Mouse (Mus musculus): ENCODE measurements around the gene Sun2. TPM values are rescaled to one million over a fixed set of nuclear protein-coding genes. Genes with fewer than 3 reads are reported as not detected.

The Sun2 gene
- polyA plus RNA-seq, 1 experiment from 2014 or later = 9.9 TPM

- H3K4me3 ChIP-seq (replicated peaks; ENCODE audit: low read length) = no peak overlapping the region
- 80% methylated on average over 3 of the region's 3 CpGs for WGBS
- H3K27ac ChIP-seq (ENCODE audit: low read length) = no peak overlapping the region
- H3K4me2 ChIP-seq (ENCODE audit: low read length) = no peak overlapping the region
- peaks cover 26% of the 10 kb centered on the region for H3K4me1 ChIP-seq (replicated peaks; ENCODE audit: control insufficient read depth, insufficient read depth, low read length)
- no peak overlapping the region for H3K9ac ChIP-seq (replicated peaks; ENCODE audit: low read depth, low read length)
- H3K27me3 ChIP-seq (replicated peaks; ENCODE audit: control insufficient read depth, insufficient read depth, low read length) = no peaks in the 10 kb centered on the region
- H3K9me3 ChIP-seq (ENCODE audit: control insufficient read depth, low read length) = no peaks in the 10 kb centered on the region
- H3K36me3 ChIP-seq (ENCODE audit: control insufficient read depth, insufficient read depth) = peaks cover 3% of the 10 kb centered on the region; the same call in 1 of the 2 replicates
- no peak for ATAC-seq
These were observed 46.8 kb downstream of the Sun2 start for GRCm38 (mm10) chr15:79695516-79695915.

GRCm38 (mm10) chr15:79694512-79694911 lies 47.8 kb downstream of the Sun2 start:
- no peak for ATAC-seq
- Histone ChIP-seq H3K9me3 (ENCODE audit: control insufficient read depth, low read length) (no peaks in the 10 kb centered on the region), H3K4me3 (replicated peaks; ENCODE audit: low read length) (no peak overlapping the region), H3K9ac (replicated peaks; ENCODE audit: low read depth, low read length) (no peak overlapping the region), H3K36me3 (ENCODE audit: control insufficient read depth, insufficient read depth) (peaks cover 3% of the 10 kb centered on the region; the same call in 1 of the 2 replicates), H3K27ac (ENCODE audit: low read length) (no peak overlapping the region), H3K4me1 (replicated peaks; ENCODE audit: control insufficient read depth, insufficient read depth, low read length) (peaks cover 31% of the 10 kb centered on the region), H3K4me2 (ENCODE audit: low read length) (no peak overlapping the region), H3K27me3 (replicated peaks; ENCODE audit: control insufficient read depth, insufficient read depth, low read length) (no peaks in the 10 kb centered on the region)
- WGBS = 95% methylated on average over 4 of the region's 4 CpGs

GRCm38 (mm10) chr15:79693740-79694139 lies 48.6 kb downstream of the Sun2 start:
- Histone ChIP-seq H3K4me3 (replicated peaks; ENCODE audit: low read length) (no peak overlapping the region), H3K36me3 (ENCODE audit: control insufficient read depth, insufficient read depth) (peaks cover 3% of the 10 kb centered on the region; the same call in 1 of the 2 replicates), H3K27ac (ENCODE audit: low read length) (no peak overlapping the region), H3K4me1 (replicated peaks; ENCODE audit: control insufficient read depth, insufficient read depth, low read length) (peaks cover 31% of the 10 kb centered on the region), H3K4me2 (ENCODE audit: low read length) (no peak overlapping the region), H3K27me3 (replicated peaks; ENCODE audit: control insufficient read depth, insufficient read depth, low read length) (no peaks in the 10 kb centered on the region), H3K9me3 (ENCODE audit: control insufficient read depth, low read length) (no peaks in the 10 kb centered on the region), H3K9ac (replicated peaks; ENCODE audit: low read depth, low read length) (no peak overlapping the region)
- no peak for ATAC-seq
- 95% methylated on average over 11 of the region's 11 CpGs for WGBS

- no peak for ATAC-seq
- no peak overlapping the region for H3K4me3 ChIP-seq (replicated peaks; ENCODE audit: low read length)
- peak overlapping the region; percentile 73 for H3K4me2 ChIP-seq (ENCODE audit: low read length)
- H3K27me3 ChIP-seq (replicated peaks; ENCODE audit: control insufficient read depth, insufficient read depth, low read length) = no peaks in the 10 kb centered on the region
- H3K9me3 ChIP-seq (ENCODE audit: control insufficient read depth, low read length) = no peaks in the 10 kb centered on the region
- peaks cover 3% of the 10 kb centered on the region; the same call in 1 of the 2 replicates for H3K36me3 ChIP-seq (ENCODE audit: control insufficient read depth, insufficient read depth)
- WGBS = 69% methylated on average over 5 of the region's 5 CpGs
- H3K27ac ChIP-seq (ENCODE audit: low read length) = no peak overlapping the region
- peaks cover 28% of the 10 kb centered on the region for H3K4me1 ChIP-seq (replicated peaks; ENCODE audit: control insufficient read depth, insufficient read depth, low read length)
- H3K9ac ChIP-seq (replicated peaks; ENCODE audit: low read depth, low read length) = no peak overlapping the region
These were observed 50.0 kb downstream of the Sun2 start for GRCm38 (mm10) chr15:79692334-79692733.

- no peaks in the 10 kb centered on the region for H3K27me3 ChIP-seq (replicated peaks; ENCODE audit: control insufficient read depth, insufficient read depth, low read length)
- peaks cover 29% of the 10 kb centered on the region for H3K4me1 ChIP-seq (replicated peaks; ENCODE audit: control insufficient read depth, insufficient read depth, low read length)
- H3K4me3 ChIP-seq (replicated peaks; ENCODE audit: low read length) = peak overlapping the region; percentile 91
- H3K9ac ChIP-seq (replicated peaks; ENCODE audit: low read depth, low read length) = peak overlapping the region; percentile 87
- peak overlapping the region; percentile 84 for H3K27ac ChIP-seq (ENCODE audit: low read length)
- H3K9me3 ChIP-seq (ENCODE audit: control insufficient read depth, low read length) = no peaks in the 10 kb centered on the region
- peak; percentile 4 for ATAC-seq
- peaks cover 3% of the 10 kb centered on the region; the same call in 1 of the 2 replicates for H3K36me3 ChIP-seq (ENCODE audit: control insufficient read depth, insufficient read depth)
- WGBS = under 1% methylated on average over 51 of the region's 53 CpGs
- H3K4me2 ChIP-seq (ENCODE audit: low read length) = peak overlapping the region; percentile 73
These were observed 51.3 kb downstream of the Sun2 start for GRCm38 (mm10) chr15:79691023-79691508.

- H3K36me3 ChIP-seq (ENCODE audit: control insufficient read depth, insufficient read depth) = peaks cover 3% of the 10 kb centered on the region; the same call in 1 of the 2 replicates
- H3K4me1 ChIP-seq (replicated peaks; ENCODE audit: control insufficient read depth, insufficient read depth, low read length) = peaks cover 34% of the 10 kb centered on the region
- peak within 1 kb of the TSS; percentile 87 for H3K9ac ChIP-seq (replicated peaks; ENCODE audit: low read depth, low read length)
- peak; percentile 98 for ATAC-seq
- peak within 1 kb of the TSS; percentile 91 for H3K4me3 ChIP-seq (replicated peaks; ENCODE audit: low read length)
- 0% methylated on average over 45 of the region's 45 CpGs for WGBS
- H3K27me3 ChIP-seq (replicated peaks; ENCODE audit: control insufficient read depth, insufficient read depth, low read length) = no peaks in the 10 kb centered on the region
- H3K9me3 ChIP-seq (ENCODE audit: control insufficient read depth, low read length) = no peaks in the 10 kb centered on the region
- peak within 1 kb of the TSS; percentile 84 for H3K27ac ChIP-seq (ENCODE audit: low read length)
- peak within 1 kb of the TSS; percentile 75 for H3K4me2 ChIP-seq (ENCODE audit: low read length)
These were observed 51.8 kb downstream of the Sun2 start, which contains the start of gene Gtpbp1 for GRCm38 (mm10) chr15:79690426-79691022. Gene Gtpbp1, plus strand, starts transcription at chr15:79690845.

GRCm38 (mm10) chr15:79689662-79690425 lies 52.5 kb downstream of the Sun2 start:
- H3K27me3 ChIP-seq (replicated peaks; ENCODE audit: control insufficient read depth, insufficient read depth, low read length) = no peaks in the 10 kb centered on the region
- peaks cover 2% of the 10 kb centered on the region; the same call in 1 of the 2 replicates for H3K36me3 ChIP-seq (ENCODE audit: control insufficient read depth, insufficient read depth)
- H3K27ac ChIP-seq (ENCODE audit: low read length) = peak overlapping the region; percentile 44
- no peaks in the 10 kb centered on the region for H3K9me3 ChIP-seq (ENCODE audit: control insufficient read depth, low read length)
- H3K4me2 ChIP-seq (ENCODE audit: low read length) = peak overlapping the region; percentile 75
- WGBS = 13% methylated on average over 24 of the region's 24 CpGs
- H3K4me3 ChIP-seq (replicated peaks; ENCODE audit: low read length) = peak overlapping the region; percentile 45
- H3K9ac ChIP-seq (replicated peaks; ENCODE audit: low read depth, low read length) = no peak overlapping the region
- no peak for ATAC-seq
- peaks cover 41% of the 10 kb centered on the region for H3K4me1 ChIP-seq (replicated peaks; ENCODE audit: control insufficient read depth, insufficient read depth, low read length)

GRCm38 (mm10) chr15:79688268-79688956 lies 53.9 kb downstream of the Sun2 start:
- no peak for ATAC-seq
- WGBS = 5% methylated on average over 8 of the region's 8 CpGs
- H3K9me3 ChIP-seq (ENCODE audit: control insufficient read depth, low read length) = no peaks in the 10 kb centered on the region

More at GRCm38 (mm10) chr15:79688268-79688956, 53.9 kb downstream of the Sun2 start:
- no peaks in the 10 kb centered on the region for H3K36me3 ChIP-seq (ENCODE audit: control insufficient read depth, insufficient read depth)
- H3K4me3 ChIP-seq (replicated peaks; ENCODE audit: low read length) = peak overlapping the region; percentile 93
- H3K27ac ChIP-seq (ENCODE audit: low read length) = peak overlapping the region; percentile 92
- H3K4me1 ChIP-seq (replicated peaks; ENCODE audit: control insufficient read depth, insufficient read depth, low read length) = peaks cover 55% of the 10 kb centered on the region
- H3K4me2 ChIP-seq (ENCODE audit: low read length) = peak overlapping the region; percentile 92
- peak overlapping the region; percentile 93 for H3K9ac ChIP-seq (replicated peaks; ENCODE audit: low read depth, low read length)
- H3K27me3 ChIP-seq (replicated peaks; ENCODE audit: control insufficient read depth, insufficient read depth, low read length) = no peaks in the 10 kb centered on the region
